ENCODE assay signal across 8 mouse cellular contexts in the genomic region with DNA sequence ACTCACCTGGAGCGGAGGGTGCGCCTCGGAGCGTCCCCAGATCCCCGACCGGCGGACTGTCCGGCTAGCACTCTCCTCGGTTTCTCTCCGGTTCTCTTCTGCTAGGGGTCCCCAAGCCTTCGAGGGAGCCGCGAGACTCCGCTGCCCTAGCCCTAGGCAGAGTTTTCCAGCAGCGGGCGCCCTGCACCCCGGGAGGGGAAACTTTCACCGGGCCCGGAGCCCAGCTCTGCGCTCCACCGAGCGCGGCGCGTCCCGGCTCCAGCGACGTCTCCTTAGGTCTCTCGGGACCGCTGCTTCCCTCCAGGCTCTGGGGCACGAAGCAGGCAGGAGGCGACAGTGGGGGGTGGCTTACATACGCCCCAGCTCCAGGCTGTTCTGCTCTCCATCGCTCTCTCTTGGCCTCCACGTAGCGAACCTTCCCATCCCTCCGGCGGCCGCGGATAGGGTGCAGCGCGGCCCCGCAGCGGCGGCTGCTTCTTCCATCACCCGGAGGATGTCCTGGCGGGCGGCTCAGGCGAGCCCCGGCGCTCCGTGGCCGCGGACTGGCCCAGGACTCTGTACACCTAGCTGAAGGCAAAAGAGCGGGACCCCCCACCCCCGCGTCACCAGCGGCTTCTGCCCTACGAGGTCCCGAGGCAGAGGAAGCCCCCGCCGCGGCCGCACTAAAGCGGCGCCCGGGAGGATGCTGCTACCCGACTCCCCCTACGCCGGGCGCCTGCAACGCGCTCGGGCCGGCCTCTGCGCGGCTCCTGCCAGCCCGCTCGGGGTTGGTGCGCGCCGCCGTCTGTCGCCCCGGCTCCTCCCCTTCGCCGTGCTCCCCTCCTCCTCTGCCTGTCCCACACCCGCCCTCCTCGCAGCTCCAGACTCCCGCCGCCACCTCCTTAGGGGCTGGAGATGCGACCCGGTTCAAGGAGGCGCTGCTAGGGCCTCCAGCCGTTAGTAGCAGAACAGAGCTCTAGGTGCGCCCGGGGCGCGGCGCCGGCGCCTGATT. TPM values are rescaled to one million over a fixed set of nuclear protein-coding genes. Genes with fewer than 3 reads are reported as not detected.
A peak's percentile ranks its signal among the peaks of the same experiment; 100 is the strongest.
DNase-seq lines count a peak whose midpoint lies in the region; ATAC-seq and TF ChIP-seq lines count a peak whose summit lies in the region.

Gene Chst2 (minus strand): TSS at position 152 of the 991 bp plus-strand sequence.

- no peaks in the 10 kb centered on the region; the same call in 1 of the 2 replicates for H3K36me3 ChIP-seq in intestine, postnatal 0 days (ENCODE audit: control insufficient read depth, insufficient read depth)
- H3K36me3 ChIP-seq in midbrain, embryonic 10.5 days: peaks cover 14% of the 10 kb centered on the region
- H3K36me3 ChIP-seq in small intestine, adult 2 months (ENCODE audit: control insufficient read depth, insufficient read depth, low read length): no peaks in the 10 kb centered on the region

- ATAC-seq in intestine, postnatal 0 days: peak; percentile 63

- peak within 1 kb of the TSS; percentile 60 for H3K4me3 ChIP-seq in intestine, postnatal 0 days (ENCODE audit: low read depth, low read length)
- H3K4me3 ChIP-seq in midbrain, embryonic 10.5 days: peak within 1 kb of the TSS; percentile 84
- H3K4me3 ChIP-seq in small intestine, adult 2 months (ENCODE audit: low read depth, low read length): peak within 1 kb of the TSS; percentile 78

- H3K27ac ChIP-seq in intestine, postnatal 0 days (ENCODE audit: low read depth, low read length): peak within 1 kb of the TSS; percentile 57; the same call in 1 of the 2 replicates
- peak within 1 kb of the TSS; percentile 89 for H3K27ac ChIP-seq in midbrain, embryonic 10.5 days (replicated peaks)
- H3K27ac ChIP-seq in small intestine, adult 2 months (ENCODE audit: insufficient read depth, low read depth, low read length): peak within 1 kb of the TSS; percentile 57

- peak; percentile 92 for DNase-seq in adrenal gland, adult 8-10 months
- DNase-seq in embryo, embryonic 9.5 days (ENCODE audit: extremely low spot score): peak; percentile 91
- DNase-seq in heart, adult 11 months: peak; percentile 99
- DNase-seq in left cerebral cortex, postnatal 36 days (ENCODE audit: low spot score in 2 of 2): peak; percentile 89 to 93
- peak; percentile 93 for DNase-seq in midbrain, embryonic 10.5 days (ENCODE audit: low spot score)
- DNase-seq in MN1 (ENCODE audit: low spot score): no peak

- H3K9me3 ChIP-seq in intestine, postnatal 0 days (ENCODE audit: control insufficient read depth): no peaks in the 10 kb centered on the region
- no peaks in the 10 kb centered on the region for H3K9me3 ChIP-seq in midbrain, embryonic 10.5 days (replicated peaks)

- intact Hi-C loops in left cerebral cortex, postnatal 36 days (cut with DNase I): loop anchor here (2.0 to 10.0 kb wide), 6 partner anchors 85 to 668 kb away; no protein-coding TSS in a partner anchor

- peak within 1 kb of the TSS; percentile 88 for H3K4me2 ChIP-seq in intestine, postnatal 0 days (replicated peaks; ENCODE audit: low read depth)

- TF ChIP-seq POLR2A in small intestine, adult 2 months (IDR thresholded peaks at IDR 0.05; ENCODE audit: low read depth, low read length): 0 out of 2 replicates have a peak, but pooled peaks have one; percentile 22

- H3K9ac ChIP-seq in intestine, postnatal 0 days (ENCODE audit: low read depth, low read length): peak within 1 kb of the TSS; percentile 31

- WGBS in intestine, postnatal 0 days: under 1% methylated on average over 86 of the region's 102 CpGs
- under 1% methylated on average over 102 of the region's 102 CpGs for WGBS in midbrain, embryonic 10.5 days
- WGBS in small intestine, adult 2 months: 1% methylated on average over 102 of the region's 102 CpGs

- TF ChIP-seq CTCF in intestine, postnatal 0 days (IDR thresholded peaks at IDR 0.05; ENCODE audit: low read depth): 0 out of 2 replicates have a peak, but pooled peaks have one; percentile 12
- TF ChIP-seq CTCF in small intestine, adult 2 months (IDR thresholded peaks at IDR 0.05; ENCODE audit: extremely low read depth, insufficient read length, insufficient replicate concordance, low read depth, low read length): no peak

- H3K27me3 ChIP-seq in intestine, postnatal 0 days (replicated peaks; ENCODE audit: control insufficient read depth, insufficient read depth, low read length): peaks cover 39% of the 10 kb centered on the region
- peaks cover 31% of the 10 kb centered on the region for H3K27me3 ChIP-seq in midbrain, embryonic 10.5 days (ENCODE audit: low read depth, poor library complexity, severe bottlenecking)
- peaks cover 31% of the 10 kb centered on the region for H3K27me3 ChIP-seq in small intestine, adult 2 months (ENCODE audit: control insufficient read depth, insufficient read depth, low read length)

- no peaks in the 10 kb centered on the region; the same call in 1 of the 2 replicates for H3K4me1 ChIP-seq in intestine, postnatal 0 days (replicated peaks; ENCODE audit: control insufficient read depth, insufficient read depth, low read length)
- H3K4me1 ChIP-seq in midbrain, embryonic 10.5 days: peaks cover 42% of the 10 kb centered on the region
- H3K4me1 ChIP-seq in small intestine, adult 2 months (ENCODE audit: control insufficient read depth, insufficient read depth, insufficient read length, low read length): peaks cover 16% of the 10 kb centered on the region

RNA-seq across cellular contexts. Expression of gene Chst2, which starts in this region (rescaled TPM):
- total RNA-seq in adrenal gland, adult 8-10 months (2022): 10 to 100 TPM; 26.1 to 50.3 (median 32.1) TPM
- 1.1 TPM in 2 replicates for polyA plus RNA-seq in intestine, postnatal 0 days (2015; fragmentation: Nextera tagmentation; extraction: Ambion mirVana)
- 10 to 100 TPM; 77.3 to 83.3 TPM for total RNA-seq in left cerebral cortex, postnatal 36 days (2021)
- 8.8 TPM in 2 replicates for polyA plus RNA-seq in midbrain, embryonic 10.5 days (2016; fragmentation: Nextera tagmentation; extraction: Ambion mirVana)
- polyA plus RNA-seq in small intestine, adult 2 months (2012; rRNA removed): 1.6 and 6.4 TPM in 2 replicates
